Mouse (Mus musculus) ovary, postnatal 36 days (tissue): ENCODE results near the gene Chd5.

ENCODE experiments used
- DNase-seq: peaks from one replicate; pipeline ENCODE4 v3.0.0; 2022; ENCODE audit warnings: low spot score, mixed read lengths

The Chd5 gene

DNA sequence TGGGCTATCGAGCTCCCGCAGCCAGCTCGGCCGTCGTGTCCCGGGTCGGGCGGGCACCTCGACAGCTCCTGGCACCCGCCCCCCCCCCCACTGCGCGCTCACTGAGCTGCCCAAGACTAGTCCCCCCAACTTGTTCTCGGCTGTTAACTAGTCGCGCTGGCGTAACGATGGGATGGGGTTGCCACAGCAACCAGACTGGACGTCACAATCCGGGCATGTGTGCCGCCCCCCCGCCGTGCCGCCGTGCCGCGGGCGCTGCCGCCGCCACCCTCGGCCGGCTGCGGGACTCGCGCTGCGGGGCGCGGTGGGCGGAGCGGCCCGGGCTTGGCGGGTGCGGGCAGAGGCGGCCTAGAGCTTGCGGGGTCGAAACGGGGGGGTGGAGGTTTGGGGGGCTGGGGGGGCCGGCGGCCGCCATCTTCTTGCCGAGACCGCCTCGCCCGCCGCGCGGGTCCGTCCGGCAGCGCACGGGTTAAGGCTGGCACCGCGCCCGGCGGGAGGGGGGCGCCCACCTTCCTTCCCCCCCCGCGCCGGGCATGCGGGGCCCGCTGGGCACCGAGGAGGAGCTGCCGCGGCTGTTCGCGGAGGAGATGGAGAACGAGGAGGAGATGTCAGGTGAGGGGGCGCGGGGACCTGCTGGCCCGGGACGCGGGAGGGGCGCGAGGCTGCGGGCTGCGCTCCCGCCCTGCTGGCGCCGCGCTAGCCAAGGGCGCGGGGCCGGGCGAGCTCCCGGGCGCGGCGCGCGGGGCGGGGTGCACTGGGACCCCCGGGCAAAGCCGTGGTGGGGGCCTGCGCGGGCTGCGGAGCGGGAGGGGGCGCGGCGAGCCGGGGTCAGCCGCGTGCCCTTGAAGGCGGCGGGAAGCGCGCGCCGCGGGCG lies at the start of gene Chd5:
Chd5 (plus strand) TSS at position 233 of the 874 bp plus-strand sequence.
- no peak for DNase-seq

DNA sequence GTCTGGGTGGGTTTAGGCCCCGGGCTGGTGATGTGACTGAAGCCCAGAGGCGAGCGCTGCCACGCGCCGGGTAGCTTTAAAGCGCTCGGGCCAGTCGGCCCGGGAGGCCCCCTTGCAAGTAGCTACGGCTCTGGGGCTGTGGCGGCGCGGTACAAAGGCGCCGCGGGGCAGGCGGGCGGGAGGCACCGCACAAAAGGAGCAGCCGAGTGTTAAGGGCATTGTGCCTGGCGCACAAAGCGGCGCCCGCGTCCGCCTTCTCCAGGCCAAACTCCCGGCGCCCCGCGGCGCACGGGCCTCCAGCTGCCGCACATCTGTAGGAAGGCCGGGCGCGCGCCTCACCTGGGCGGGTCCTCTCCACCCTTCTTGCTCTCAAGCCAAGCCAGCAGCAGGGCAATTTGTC lies 48.1 kb upstream of the Chd5 start:
- no peak for DNase-seq

DNA sequence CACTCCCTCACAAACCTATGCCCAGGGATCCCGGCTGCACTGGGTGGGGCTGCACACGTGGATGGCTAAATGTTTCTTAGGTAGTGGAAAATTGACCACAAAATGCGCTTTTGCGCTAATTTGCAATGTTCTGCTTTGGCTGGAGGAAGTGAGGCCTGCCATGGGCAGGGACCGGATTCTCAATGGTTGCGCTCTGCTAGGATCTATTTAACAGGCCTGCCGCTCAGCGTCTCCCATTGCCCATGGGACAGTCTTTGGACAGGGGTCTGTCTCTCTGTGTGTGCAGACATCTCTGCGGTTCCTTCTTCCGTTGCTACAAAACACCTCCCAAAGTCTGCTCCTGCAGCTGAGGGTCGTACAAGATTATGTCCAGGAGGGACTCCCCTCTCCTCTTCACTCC lies 47.5 kb upstream of the Chd5 start:
- no peak for DNase-seq

DNA sequence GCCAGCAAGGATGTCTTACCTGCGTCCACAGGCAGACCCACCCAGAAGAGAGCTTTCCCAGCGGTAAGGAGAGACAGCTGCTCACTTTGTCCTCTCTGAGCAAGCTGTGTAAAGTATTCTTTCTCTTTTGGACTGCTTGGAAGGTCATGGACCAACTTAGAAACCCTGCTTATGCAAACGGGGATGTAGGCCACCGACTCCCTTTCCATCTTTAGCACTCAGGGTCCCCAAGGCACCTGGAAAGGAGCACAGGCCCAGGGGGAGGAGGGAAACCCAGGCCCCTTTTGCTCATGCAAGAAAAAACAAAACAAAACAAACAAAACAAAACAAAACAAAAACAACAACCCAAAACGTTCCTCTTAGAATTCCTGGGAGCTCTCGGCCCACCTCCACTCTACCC lies 46.9 kb upstream of the Chd5 start, which contains the start of gene Hes3:
Hes3 (minus strand) TSS at position 101 of the 400 bp plus-strand sequence.
- DNase-seq: no peak

DNA sequence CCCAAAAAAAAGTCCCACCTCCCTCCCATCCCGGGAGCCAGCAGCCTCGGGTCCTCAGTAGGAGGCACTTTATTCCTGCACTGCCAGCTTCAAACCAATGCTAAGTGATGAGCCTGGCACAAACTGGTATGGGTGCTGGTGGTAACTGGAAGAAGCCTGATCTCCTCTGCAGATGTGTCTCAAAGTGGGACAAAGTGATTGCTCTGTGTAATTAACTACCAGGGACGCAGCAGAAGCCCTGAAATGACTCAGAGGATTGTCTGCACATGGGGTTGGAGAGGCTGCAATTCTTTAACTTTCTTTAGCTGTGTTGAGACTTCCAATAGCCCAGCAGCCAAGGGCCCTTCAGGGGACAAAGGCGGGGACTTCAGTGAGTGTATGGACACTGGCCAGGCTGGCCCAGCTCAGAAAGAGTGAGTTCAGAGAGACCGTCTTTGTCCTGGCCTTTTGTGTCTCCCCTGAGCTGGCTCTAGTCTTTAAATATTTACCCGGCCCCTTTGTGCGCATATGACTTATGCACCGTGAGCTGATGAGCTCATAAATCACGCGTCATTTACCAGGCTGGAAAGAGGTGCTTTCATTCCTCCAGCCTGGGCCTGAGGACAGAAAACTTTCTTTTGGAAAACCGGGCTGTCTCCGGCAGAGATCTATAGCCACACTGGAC lies 46.2 kb upstream of the Chd5 start:
- DNase-seq: no peak

DNA sequence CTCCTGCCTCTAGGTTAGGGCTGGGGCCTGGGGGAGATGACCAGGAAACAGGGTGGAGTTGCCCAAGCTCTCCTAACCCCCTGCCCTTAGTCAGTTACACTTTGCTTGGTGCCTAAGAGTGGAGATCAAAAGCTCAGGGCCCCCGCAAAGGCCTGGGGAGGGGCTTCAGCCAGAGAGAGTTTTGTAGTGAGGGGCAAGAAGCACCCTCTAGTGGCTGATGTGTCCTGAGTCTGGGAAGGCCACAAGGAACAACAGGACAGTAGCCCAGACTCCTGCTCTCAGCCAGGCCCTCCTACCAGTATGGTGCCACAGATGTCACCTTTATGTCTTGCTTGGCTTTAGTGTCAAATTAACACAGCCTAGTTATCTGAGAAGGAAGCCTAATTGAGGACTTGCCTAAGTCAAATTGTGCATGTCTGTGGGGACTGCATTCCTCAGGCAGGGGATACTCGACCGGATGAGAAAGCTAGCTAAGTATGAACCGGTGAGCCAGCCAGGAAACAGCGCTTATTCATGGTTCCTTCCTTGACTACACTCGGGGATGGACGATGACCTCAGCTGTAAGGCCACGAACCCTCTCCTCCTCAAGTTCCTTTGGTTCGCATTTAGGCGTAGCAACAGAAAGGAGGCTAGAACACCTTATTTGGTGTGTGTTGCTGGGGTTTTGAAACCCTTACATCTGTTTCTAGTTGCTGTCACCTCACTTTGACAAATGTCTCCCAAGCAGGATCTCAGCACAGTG lies 44.1 kb upstream of the Chd5 start:
- DNase-seq: no peak

DNA sequence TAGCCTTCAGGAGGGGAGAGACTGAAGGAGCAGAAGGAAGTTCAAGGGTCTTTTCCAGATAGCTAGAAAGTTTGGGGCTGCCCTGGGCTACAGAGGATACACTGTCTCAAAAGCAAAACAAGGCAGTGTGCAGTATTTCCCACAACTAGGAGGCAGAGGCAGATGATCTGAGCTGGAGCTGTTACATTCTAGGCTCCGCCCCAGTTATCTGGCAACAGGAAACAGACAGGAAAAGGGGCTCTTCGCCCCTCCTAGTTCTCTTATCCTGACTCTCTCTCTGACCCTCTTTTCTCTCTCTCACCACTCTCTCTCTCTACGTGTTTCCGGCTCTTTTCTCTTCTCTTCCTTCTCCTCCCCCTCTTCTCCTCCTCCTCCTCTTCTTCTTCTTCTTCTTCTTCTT lies 42.5 kb upstream of the Chd5 start:
- DNase-seq: no peak

DNA sequence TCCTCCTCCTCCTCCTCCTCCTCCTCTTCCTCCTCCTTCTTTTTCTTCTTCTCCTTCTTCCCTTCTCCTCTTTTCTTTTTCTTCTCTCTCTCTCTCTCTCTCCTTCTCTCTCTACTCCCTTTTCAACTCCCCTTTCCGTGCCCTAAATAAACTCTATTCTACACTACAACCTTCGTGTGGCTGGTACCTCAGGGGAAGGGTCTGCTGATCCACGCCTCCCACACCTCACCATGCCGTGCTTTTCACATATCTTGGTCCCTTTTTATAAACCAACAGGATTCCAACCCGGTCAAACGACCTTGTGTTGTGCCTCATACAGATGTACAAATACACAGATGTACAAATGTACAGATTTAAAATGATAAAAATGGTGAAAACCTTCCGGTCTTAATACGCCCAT lies 42.1 kb upstream of the Chd5 start:
- DNase-seq: no peak

DNA sequence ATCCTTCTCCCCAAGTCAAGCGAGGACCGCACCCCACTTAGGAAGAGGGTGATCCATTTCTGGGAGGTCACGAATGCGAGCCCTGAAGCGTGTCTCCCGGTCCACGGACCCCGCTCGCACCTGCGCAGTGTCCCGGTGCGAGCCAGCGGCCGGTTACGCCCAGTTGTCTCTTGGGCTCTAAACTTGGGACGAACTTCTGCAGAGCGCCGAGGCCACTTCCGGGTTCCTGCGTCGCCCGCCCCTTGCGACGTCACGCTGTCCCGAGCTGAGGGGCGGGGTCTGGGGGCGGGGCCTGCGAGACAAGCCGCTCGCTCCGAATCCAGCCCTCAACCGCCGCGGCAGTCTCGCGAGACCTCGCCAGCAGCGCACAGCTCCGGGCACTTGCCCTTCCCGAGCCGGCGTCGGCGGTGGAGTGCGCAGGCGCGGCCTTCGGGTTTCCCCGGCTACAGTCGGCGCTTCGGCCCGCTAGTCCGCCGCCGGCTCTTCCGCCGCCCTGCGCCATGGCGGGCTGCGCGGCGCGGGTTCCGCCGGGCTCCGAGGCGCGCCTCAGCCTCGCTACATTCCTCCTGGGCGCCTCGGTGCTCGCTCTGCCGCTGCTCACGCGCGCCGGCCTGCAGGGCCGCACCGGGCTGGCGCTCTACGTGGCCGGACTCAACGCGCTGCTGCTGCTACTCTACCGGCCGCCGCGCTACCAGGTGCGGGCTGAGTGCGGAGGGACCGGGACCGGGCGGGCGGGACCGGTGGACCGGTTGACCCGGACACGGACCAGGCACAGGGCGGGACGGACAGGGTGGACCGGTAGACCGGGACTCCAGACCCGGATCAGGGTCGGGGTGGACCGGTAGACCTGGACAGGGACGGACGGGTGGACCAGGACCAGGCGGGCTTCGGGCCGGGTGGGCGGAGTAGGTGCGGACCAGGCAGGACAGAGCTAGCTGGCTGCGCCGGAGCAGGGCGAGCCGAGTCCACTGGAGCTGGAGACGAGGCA lies 41.3 kb upstream of the Chd5 start, which contains the start of gene Icmt:
Icmt (plus strand) TSS at position 354 of the 988 bp plus-strand sequence.
- peak; percentile 100 for DNase-seq

DNA sequence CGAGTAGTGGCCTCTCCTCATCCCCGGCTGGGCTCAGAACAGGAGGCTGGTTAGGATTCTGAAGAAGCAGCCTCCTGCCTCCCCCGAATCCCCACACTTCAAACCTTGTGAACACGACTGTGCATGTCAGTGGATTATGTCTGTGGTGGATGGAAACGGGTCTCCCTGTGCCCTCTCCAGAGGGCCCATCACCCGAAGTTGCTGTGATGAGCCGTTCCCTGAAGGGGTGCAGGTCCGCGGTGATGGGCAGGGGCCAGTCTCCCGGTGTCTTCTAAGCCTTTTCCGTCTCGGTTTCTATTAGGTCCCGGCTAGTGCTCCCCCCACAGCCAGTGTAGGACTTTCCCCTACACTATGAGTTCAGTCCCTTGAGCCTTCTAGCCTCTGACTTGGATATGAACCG lies 39.6 kb upstream of the Chd5 start:
- DNase-seq: no peak

DNA sequence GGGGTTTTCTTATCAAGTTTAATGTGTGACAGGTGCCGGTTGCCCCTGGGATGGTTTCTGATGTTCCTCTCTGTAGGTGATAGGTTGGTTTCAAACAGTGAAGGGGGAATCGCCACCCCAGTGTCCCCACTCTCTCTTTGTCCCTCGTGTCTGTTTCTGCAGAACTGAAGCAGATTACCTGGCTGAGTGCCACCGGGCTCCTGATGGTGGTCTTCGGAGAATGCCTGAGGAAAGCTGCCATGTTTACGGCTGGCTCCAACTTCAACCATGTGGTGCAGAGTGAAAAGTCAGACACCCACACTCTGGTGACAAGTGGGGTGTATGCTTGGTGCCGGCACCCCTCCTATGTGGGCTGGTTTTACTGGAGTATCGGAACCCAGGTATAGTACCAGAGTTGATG lies 38.1 kb upstream of the Chd5 start:
- DNase-seq: no peak

DNA sequence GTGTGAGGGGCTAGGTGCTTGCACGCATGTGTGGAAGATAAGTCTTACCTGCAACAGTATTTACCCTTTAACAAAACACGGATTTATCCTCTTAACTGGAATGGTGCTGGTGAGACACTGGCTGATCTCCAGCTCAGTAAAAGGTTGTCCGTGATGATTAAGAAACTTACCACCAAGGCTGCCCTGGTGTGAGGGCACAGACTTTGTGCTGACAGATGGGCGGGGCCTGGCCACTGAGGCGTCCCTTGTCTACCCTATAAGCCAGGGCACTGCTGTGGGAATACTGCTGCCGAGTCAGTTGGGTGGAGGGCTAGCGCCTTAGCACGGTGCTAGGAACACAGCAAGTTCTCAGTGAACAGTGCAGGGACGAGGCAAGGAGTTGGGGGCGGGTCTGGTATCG lies 36.4 kb upstream of the Chd5 start:
- DNase-seq: no peak

DNA sequence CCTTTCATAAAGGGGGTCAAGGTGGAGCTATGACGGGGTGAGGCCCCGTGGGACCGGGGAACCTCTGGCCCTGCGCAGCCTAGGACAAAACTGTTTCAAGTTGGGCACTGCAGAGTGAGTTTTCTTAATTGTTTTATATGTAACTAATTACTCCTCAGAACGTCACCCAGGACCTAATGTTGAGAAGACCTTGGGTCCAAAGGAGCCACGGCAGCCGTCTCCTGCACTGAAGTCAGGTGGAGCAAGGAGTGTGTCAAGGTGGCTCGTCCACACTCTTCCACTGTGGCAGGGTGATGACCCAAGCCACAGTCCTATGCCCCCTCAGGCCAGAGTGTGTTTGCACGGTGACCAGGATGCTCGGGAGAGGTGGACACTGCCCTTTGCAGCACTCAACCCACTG lies 35.3 kb upstream of the Chd5 start:
- DNase-seq: no peak

DNA sequence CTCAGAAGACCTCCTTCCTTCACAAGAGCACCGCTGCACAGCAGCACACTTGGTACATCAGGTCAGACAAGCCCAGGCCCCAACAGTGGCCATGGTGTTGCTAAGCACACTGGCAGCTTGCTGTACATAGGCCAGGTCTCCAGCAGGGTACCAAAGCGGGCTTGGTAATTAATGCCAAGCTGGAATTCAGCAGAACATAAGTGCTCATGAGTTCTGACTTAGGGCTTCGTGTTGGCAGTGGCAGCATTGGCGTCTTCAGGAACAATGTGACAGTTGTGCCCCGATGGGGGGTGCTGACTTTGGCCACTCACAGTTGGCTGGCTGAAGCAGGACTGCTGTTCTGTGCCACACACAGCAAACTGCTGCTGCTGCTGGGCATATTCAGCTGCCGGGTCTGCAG lies 33.8 kb upstream of the Chd5 start:
- no peak for DNase-seq

DNA sequence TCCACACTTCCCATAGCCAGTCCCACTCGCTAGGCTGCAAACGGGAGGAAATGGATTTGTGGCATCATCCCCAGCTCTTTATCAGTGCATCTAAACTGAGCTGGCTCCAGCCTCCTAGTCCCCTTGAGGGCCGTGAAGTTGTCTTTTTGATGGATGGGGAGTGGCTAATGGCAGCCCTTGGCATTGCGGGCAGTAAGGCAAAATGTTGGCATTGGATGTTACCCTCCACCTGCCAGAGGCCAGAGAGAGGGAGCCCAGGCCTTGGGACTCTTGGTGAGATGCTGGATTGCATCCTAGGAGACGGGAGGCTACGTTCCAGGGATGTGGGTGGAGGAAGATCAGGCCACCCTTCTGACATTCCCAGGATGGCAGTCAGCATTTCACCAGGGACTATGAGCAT lies 32.5 kb upstream of the Chd5 start:
- DNase-seq: no peak

DNA sequence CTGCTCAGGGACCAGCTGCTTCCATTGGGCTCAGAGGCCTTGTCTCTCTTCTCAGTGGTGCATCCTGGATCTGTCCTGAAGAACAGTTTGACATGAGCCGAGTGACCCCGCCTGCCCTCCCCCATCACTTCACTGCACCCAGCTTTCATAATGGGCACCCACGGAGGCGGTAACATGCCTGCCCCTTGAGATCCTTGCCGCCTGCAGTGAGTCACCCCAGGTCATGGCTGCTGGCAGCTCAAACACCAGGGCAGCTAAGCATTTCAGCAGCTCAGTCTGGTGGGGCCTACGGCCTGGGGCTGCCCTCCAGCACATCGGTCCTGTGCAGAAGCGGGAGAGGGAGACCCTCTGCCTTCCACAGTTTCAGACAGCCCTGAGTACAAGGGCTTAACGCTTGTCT lies 30.9 kb upstream of the Chd5 start:
- DNase-seq: no peak

DNA sequence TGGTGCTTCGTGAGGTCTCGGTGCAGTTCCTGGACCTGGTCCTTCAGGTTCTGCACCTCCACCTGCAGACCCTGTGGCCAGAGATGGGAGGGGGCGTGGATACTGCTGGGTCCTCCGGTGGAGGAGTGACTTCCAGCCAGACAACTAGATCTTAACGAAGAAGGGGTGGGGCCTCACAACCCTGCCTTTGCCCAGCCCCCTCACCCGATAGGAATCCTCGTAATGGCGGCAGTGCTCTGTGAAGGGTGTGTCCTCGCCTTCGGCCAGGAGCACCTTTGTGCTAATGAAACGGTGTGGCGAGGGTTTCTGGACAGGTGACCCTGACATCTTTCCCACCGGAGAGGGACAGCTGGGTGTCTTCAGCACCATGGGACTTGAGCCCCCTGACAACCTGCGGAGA lies 26.3 kb upstream of the Chd5 start:
- DNase-seq: no peak

DNA sequence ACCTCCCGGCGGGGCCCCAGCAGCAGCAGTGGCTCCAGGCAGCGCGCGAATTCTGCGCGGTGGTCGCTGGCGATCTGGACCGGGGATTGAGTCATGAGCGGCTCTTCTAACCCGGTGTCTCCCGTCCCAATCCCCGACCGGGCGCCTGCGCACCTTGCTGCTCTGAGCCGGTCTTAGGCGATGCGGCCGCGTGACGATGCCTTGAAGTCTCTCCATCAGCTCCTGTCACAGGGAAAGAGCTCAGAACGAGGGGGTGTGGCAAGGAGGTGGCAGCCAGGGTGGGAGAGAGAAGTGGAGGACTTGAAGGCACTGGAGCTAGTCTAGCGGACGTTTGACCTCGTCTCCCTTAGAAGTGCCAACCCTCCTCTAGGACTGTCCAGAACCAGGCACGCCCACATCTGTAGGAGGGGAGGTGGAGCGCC lies 25.2 kb upstream of the Chd5 start:
- no peak for DNase-seq

DNA sequence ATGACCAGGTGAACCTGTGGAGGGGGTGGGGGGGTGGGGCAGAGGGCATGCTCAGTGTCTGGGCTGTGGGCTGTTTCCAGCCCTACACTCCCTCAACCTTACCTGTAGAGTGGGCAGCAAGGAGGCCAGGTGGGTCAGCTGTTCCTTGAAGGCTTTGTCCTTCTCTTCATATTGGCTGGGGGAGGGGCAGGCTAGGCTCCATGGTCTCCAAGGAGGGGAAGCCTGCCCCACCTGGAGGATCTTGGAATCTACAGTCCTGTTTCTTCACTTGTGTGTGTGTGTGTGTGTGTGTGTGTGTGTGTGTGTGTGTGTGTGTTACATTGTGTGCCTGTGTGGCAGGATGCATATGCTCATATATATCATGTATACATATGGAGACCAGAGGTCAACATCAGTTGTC lies 24.5 kb upstream of the Chd5 start:
- DNase-seq: no peak

DNA sequence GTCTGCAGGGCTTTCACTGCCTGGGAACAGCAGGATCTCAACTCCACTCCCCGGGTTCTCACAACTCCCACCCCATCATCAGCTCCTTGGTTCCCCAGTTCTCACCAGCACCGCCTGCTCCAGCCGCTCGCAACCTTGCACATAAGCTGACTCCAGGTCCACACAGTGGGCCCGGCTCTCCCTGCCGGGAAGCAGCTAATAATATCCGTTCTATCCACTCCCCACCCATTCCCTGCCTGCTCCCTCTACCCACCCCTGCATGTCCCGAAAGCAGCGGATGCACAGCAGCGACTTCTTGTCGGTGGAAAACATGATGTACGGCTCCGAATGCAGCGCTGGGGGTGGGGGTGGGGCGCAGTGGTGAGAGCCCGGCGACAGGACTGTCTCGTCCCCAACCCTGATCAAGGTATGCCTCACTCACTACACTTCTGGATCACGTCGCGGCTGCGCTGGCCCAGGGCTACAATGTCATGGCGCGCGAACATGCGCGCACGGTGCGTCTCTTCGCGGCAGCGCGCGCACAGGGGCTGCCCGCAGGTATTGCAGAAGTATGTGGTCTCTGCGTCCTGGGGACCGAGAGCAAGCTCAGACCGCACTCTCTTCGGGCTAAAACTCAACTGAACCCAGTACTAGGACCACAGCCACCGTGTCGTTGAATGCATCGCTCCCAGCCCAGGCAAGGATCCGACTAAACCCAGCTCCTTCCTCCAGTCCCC lies 22.8 kb upstream of the Chd5 start:
- DNase-seq: no peak

DNA sequence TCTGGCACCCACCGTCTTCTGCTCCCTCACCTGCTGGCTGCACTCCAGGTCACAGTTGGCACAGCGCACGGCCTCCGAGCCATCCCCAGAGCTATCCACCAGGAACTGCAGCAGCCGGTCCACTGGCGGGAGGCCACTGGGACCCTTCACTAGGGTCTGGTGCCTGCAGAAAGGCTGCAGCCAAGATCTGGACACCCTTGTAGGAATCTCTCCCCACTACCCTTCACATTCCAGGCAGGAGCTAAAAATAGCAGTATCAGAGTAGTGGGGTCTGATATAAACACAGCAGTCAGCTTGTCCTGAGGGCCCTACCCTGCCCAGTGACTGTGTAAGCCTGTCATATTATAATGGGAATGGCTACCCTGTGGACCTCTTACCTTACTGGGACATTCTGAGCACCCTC lies 20.8 kb upstream of the Chd5 start:
- no peak for DNase-seq
